Mouse (Mus musculus) layer of hippocampus, adult 9-10 months (tissue): Measurements from ENCODE around the gene Ndufs8.

ENCODE experiments used
- DNase-seq: peaks from one replicate; pipeline ENCODE4 v3.0.0; 2022; ENCODE audit warnings: low spot score

Gene Ndufs8

GRCm38 (mm10) chr19:3930262-3931057, 17.9 kb upstream of the Ndufs8 start:
- no peak for DNase-seq

GRCm38 (mm10) chr19:3929211-3929941, 16.8 kb upstream of the Ndufs8 start, which contains the start of gene Aldh3b1:
Gene Aldh3b1, minus strand, starts transcription at chr19:3929808.
- no peak for DNase-seq

- no peak for DNase-seq
These were observed 16.2 kb upstream of the Ndufs8 start for GRCm38 (mm10) chr19:3928779-3929178.

GRCm38 (mm10) chr19:3927989-3928388, 15.4 kb upstream of the Ndufs8 start:
- DNase-seq, result no peak

GRCm38 (mm10) chr19:3926685-3927084, 14.1 kb upstream of the Ndufs8 start:
- DNase-seq, result no peak

- DNase-seq, result no peak
These were observed 13.7 kb upstream of the Ndufs8 start for GRCm38 (mm10) chr19:3926279-3926678.

GRCm38 (mm10) chr19:3925859-3926258, 13.3 kb upstream of the Ndufs8 start:
- no peak for DNase-seq

- no peak for DNase-seq
These were observed 12.3 kb upstream of the Ndufs8 start for GRCm38 (mm10) chr19:3924868-3925267.

GRCm38 (mm10) chr19:3924190-3924589, 11.6 kb upstream of the Ndufs8 start:
- no peak for DNase-seq

- DNase-seq, result no peak
These were observed 11.0 kb upstream of the Ndufs8 start for GRCm38 (mm10) chr19:3923586-3923985.

- DNase-seq, result no peak
These were observed 10.2 kb upstream of the Ndufs8 start for GRCm38 (mm10) chr19:3922661-3923371.

- DNase-seq, result no peak
These were observed 7.4 kb upstream of the Ndufs8 start for GRCm38 (mm10) chr19:3919928-3920327.

GRCm38 (mm10) chr19:3916727-3917126, 4.2 kb upstream of the Ndufs8 start:
- DNase-seq, result no peak

GRCm38 (mm10) chr19:3914535-3914934, 2.0 kb upstream of the Ndufs8 start:
- DNase-seq, result no peak

GRCm38 (mm10) chr19:3913692-3914091, 1.1 kb upstream of the Ndufs8 start:
- no peak for DNase-seq

GRCm38 (mm10) chr19:3910206-3910605, 2.4 kb downstream of the Ndufs8 start:
- DNase-seq, result no peak

GRCm38 (mm10) chr19:3907876-3908660, 4.5 kb downstream of the Ndufs8 start:
- no peak for DNase-seq

- no peak for DNase-seq
These were observed 5.5 kb downstream of the Ndufs8 start, which contains the start of gene Tcirg1 for GRCm38 (mm10) chr19:3906795-3907786. Gene Tcirg1, minus strand, starts transcription at chr19:3907133.

GRCm38 (mm10) chr19:3906326-3906725, 6.2 kb downstream of the Ndufs8 start:
- DNase-seq, result no peak

GRCm38 (mm10) chr19:3905261-3905969, 7.2 kb downstream of the Ndufs8 start:
- DNase-seq, result no peak
